Mouse (Mus musculus): ENCODE data around the gene Nudt16.
"Not testable (repeated sequence)": the region's sequence is repeated elsewhere in the genome, so short reads cannot be mapped to it uniquely, and the experiment has no call there.

The Nudt16 gene

DNA sequence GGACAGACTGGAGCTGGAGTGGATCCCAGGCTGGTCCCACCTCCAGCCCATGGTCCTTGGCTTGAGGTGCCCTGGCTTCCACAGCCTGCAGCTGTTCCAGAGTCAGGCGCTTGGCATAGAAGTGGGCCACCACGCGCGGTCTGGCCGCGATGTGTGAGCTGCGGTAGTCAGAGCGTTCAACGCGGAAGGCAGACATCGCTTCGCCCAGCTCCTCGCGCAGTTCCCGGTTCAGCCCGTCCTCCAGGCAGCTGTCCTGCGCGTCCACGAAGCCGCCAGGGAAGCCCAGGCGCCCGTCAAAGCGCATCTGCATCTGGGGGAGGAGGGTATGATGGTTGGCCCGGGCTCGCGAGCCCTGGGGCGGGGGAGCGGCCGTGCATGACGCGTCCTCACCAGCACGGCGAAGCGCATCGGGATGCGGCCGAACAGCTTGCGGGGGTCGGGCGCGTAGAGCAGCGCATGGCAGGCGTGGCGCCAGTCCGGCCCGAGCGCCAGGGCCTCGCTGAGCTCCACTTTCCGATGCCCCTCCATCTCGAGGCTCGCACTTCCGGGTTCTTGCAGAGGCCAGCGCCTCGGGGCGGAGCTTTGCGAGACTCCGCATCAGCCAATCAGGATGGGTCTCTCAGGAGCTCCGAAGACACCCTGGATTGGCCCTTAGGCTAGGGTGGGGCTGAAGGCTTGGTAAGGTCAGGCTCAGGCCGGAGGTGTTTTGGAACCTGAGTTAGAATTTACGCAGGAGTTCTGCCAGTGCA, at the start of gene Nudt16:
Gene Nudt16, minus strand, starts transcription at position 572 of the 749 bp plus-strand sequence.
- DNase-seq (ENCODE audit: low read depth, low spot score): peak; percentile 96

DNA sequence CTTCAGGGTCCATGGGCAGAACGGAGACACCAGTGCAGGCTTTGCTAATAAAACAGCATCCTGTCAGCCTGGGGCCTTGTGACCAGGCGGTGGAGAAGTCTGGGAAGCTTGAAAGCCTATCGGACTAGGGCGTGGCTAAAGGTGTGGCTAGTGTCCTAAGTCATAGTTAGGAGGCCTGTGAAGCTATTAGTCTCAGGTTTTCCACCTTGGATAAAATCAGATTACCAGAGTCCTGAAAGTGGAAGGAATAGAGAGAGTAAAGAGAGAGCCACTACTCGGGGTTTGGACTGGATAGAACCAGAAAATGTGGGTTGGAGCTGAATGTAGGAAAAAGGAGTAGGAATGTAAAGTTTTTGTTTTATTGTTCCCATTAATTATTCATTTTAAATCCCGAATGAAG, 13.4 kb upstream of the Nudt16 start, which contains the start of gene 1700080E11Rik:
Gene 1700080E11Rik, minus strand, starts transcription at position 101 of the 400 bp plus-strand sequence.
- DNase-seq (ENCODE audit: low read depth, low spot score): no peak

DNA sequence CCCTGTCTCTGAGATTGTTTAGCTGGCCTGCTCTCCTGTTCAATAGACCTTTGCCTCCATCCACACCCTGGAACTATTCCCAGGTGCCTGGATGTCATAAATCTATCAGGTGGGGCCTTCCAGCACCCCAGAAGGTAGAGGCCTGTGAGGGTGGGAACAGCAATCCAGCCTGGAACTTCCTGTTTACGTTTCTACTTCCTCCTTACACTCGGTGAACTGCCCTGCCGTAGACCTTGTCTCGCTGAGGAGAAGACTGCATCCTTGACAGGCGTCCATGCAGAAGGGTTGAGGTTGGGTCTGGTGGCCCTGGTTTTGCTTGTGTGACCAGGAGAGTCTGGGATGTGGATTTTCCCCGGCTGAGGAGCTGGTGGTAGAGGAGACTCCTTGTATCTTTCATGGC, 7.6 kb upstream of the Nudt16 start:
- no peak for DNase-seq (ENCODE audit: low read depth, low spot score)

DNA sequence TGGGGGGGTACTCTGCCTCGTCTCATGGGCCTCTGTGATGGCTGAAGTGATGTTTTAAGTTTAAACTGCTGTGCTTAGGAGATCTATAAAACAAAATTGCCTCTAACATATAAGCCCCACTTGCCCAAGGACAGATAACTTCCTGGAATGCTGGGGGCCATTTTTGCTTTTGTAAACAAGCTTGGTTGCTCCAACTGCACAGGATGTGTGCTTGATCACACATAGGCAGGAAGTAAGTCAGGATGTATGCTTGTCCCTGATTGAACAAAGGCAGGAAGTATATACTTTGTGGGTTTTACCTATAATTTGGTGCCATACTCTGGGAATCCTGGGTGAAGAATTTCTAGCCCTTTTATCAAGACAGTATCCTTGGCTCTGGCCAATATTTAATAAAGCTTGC, 4.8 kb upstream of the Nudt16 start:
- no peak for DNase-seq (ENCODE audit: low read depth, low spot score)

DNA sequence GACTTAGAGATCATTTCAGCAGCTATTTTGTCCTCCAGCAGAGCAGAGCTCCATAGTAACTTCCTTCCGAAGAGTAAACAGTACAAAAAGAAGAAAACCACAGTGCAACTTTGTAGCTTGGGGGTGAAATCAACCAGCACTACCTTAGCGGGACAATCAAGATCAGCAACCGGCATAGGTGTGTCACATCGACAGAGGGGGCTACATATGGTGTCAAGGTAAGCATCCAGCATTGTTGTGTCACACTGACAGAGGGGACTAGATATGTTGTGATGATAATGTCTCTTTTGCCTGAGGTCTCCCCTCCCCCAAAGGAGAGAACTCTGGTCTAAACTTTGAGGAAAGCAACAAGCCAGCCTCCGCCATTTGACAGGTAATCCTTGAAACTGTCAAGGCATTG, 2.9 kb upstream of the Nudt16 start:
- DNase-seq (ENCODE audit: low read depth, low spot score): no peak

DNA sequence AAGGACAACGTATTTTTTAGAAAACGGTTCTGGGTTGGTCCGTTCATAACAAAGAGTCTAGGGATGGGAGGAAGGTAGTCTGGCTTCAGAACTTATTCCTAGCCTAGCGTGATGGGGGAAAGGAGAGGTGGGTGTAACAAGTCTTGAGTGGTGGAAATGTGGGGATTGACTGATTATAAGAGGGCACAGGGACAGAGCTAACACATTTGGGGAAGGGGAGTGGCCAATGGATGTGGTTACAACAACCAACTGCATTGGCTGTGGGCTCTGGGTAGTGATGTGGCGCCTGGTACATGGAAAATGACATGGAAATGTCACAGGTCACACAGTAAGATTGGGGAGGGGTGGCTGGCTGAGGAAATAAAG, 361 bp upstream of the Nudt16 start:
- no peak for DNase-seq (ENCODE audit: low read depth, low spot score)

DNA sequence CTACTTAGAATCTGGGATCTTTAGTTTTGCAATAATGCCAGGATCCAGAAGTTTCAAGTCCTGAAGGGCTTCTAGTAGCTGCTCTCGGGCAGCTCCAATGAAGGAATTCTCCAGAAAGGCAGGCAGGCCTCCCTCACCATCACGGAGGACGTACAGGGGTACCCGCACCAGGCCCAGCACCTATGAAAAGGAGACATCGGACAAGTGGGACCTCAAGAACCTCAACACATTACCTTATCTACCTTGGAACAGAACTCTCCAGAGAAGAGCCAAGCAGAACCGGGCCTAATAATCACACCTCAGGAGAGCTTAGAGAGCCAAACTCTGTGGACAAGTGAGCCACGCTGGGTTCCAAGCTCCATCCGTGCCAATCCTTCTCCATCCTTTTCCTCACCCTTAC, 1.3 kb downstream of the Nudt16 start:
- DNase-seq (ENCODE audit: low read depth, low spot score): no peak

DNA sequence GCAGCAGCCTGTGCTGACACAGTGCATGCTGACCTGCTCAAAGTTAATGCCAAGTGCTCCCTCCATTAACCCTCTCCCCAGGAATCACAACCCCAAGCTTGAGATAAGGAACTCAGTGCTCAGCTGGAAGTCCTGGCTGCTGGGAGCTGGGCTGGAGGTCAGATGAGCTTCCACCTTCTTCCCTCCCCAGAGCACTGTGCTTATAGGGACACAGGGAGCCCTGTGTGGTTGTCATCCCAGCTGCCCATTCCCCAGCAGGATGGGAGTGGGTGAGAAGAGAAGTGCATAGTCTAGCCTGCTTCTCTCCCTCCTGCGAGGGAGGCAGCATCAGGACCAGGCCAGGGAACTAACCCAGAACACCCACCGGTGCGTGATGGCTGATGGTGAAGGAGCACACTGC, 6.4 kb downstream of the Nudt16 start:
- not testable (repeated sequence) for DNase-seq (ENCODE audit: low read depth, low spot score)

DNA sequence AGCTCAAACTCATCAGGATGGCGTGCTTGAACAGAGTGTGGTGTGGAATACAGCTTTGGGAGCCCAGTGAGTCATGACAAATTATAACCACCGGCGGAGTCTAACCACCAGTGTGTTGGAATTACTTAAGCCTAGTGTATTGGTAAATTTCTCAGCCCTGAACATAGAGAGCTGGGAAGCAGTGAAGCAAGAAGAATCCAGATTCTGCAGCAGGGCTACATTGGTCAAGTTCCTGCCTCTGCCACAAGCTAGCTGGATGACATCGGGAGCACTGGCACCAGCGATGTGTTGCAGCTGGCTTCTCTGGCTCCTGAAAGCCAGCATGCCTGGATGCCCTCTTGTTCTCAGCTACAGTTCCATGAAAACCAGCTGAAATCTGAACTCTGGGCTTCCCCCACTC, 27.7 kb downstream of the Nudt16 start:
- no peak for DNase-seq (ENCODE audit: low read depth, low spot score)

DNA sequence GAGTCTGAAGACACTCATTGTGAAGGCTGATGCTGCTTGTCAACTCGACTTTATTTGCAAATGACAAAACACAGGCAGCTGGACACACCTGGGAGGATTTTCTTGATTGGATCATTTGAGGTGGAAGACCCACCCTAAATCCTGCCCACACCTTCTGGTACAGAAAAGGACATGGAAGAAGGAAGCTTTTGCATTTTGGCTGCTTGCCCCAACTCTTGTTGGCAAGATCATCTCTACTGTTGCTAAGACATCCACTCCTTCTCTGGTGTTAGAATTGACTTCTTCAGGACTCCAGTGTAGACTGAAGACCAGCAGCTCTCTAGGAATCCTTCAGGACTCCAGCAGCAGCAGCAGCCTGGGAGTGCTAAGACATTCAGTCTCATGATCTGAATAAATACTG, 29.7 kb downstream of the Nudt16 start:
- DNase-seq (ENCODE audit: low read depth, low spot score): no peak

DNA sequence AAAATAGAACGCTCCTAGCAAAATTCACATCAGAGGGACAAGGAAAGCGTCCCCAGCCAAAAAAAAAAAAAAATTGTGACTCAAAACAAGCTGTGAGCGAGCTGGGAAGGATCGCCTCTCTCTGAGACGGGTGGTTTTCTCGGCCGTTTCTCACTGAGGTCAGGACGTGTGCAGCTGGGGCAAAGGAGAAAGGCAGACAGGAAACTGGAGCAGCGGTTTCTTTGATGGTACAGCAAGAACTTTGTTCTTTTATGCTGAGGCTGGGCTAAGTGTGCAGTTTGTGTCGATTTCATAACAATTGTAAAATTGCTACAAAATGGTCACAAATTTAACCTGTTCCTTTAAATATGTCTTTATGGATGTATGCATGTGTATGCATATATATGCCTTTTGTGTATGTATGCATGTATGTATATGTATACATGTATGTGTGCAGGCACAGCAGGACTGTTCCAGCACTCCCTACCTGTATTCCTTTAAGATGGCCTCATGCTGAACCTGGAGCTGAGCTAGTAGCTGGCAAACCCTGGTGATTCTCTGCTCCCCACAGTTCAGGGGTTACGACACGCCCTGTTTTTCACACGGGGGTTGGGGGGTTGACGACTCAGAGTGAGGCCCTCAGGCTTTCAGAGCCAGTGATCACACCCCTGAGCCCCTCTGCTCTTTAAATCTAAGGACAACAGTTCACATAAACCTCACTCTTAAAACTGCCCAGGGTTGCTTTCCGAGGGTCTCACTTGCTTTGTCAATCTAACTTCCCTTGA, 30.6 kb downstream of the Nudt16 start:
- no peak for DNase-seq (ENCODE audit: low read depth, low spot score)

DNA sequence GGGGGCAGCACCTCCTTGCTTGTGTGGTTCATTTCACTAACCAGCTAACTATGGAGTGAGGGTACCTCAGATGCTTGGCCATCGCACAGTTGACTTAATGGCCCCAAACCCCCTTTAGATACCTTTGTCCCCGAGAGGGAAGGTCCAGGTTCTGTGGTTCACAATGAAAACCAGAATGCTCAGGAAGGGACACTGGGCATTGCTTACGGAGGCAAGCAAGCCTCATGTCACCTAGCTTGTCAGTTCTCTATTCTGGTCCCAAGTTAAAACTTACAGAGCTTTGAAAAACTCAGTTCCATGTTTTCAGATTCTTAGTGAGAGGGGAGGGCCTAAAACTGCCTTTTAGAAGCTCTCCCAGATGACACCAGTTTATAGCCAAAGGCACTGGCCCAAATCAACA, 51.4 kb downstream of the Nudt16 start:
- no peak for DNase-seq (ENCODE audit: low read depth, low spot score)
